Mouse (Mus musculus) testis, adult 2 months (tissue): ENCODE data around the gene Macrod1.

ENCODE experiments used
- CTCF ChIP-seq: fragments of 200-500 bp; IDR thresholded peaks from 2 replicates; pipeline ENCODE4 v1.5.1; 2012; ENCODE audit warnings: low read depth, mild to moderate bottlenecking, inconsistent platforms, low read length, moderate library complexity; ENCODE audit not compliant: control insufficient read depth, insufficient read depth, insufficient replicate concordance
- POLR2A ChIP-seq: fragments of 200-500 bp; IDR thresholded peaks from 2 replicates; pipeline ENCODE4 v1.6.1; 2012; ENCODE audit warnings: low read depth, mild to moderate bottlenecking, inconsistent platforms, low read length, moderate library complexity; ENCODE audit not compliant: control insufficient read depth

DNA sequence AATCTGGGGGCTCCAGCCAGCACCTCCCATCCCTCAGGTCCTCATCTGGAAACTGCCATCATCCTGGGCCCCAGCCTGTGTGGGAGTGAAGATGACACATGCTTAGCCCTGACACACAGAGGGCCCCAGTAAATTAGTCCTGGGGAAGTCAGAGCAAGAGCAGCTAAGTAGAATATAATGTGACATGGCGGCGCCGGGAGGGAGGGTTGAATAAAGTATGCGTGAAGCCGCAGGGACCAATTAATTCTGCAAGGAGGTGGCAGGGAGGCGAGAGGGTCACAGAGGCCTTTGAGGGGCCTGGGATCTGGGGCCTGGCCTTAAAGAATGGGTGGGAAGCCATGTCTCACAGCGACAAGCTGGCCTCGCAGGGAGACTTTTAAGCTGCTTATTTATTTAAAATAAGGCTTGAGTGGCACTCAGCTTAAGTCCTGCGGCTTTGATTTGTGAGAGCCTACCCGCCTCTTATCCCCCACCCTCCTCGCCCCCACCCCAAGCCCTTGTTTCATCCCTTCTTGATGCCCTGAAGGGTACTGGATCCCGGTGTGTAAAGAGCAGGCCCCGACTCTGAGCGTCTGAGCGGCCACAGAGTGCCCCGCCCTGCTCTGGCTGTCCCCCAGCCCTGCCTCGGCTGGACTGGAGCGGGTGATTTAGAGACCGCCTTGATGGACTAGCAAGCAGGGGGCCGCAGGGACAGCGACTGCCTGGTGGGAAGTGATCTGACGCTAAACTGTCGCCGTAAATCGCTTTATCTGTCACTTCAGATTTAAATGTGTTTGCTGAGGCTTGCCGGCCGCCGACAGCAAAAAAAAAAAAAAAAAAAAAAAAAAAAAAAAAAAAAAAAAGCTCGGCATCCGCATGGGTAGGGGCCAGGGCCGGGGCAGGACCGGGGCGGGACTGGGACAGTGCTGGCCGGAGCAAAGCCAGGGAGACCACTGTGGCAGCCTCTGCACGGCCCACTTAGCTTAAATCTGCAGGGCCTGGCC lies 13.5 kb downstream of the Macrod1 start:
- no peak for TF ChIP-seq CTCF
- TF ChIP-seq POLR2A: no peak
